Mouse (Mus musculus) liver, embryonic 16.5 days (tissue): Measurements from ENCODE around the gene Iqgap2. TPM values are rescaled to one million over a fixed set of nuclear protein-coding genes. Genes with fewer than 3 reads are reported as not detected.

ENCODE experiments used
- ATAC-seq: fragments of 200-750 bp; cut with Nextera tagmentation; 2 replicates; pipeline ENCODE4 v1.8.0; 2017; ENCODE audit warnings: low read depth, mild to moderate bottlenecking, moderate number of reproducible peaks, moderate library complexity
- H3K27ac ChIP-seq: fragments of 300-500 bp; sonication (generic); 2 replicates; pipeline ENCODE4 v1.5.1; 2014; ENCODE audit warnings: mild to moderate bottlenecking, low read length
- H3K27me3 ChIP-seq: fragments of 300-500 bp; sonication (generic); 2 replicates; pipeline ENCODE4 v1.6.1; 2014; ENCODE audit warnings: low read depth, low read length, mixed read lengths; ENCODE audit not compliant: control insufficient read depth, insufficient read depth
- H3K36me3 ChIP-seq: fragments of 300-500 bp; sonication (generic); 2 replicates; pipeline ENCODE4 v1.6.1; 2014; ENCODE audit warnings: mild to moderate bottlenecking; ENCODE audit not compliant: control insufficient read depth, insufficient read depth
- H3K4me1 ChIP-seq: fragments of 300-500 bp; sonication (generic); 2 replicates; pipeline ENCODE4 v1.6.1; 2014; ENCODE audit warnings: low read depth, low read length, mixed read lengths; ENCODE audit not compliant: control insufficient read depth
- H3K4me2 ChIP-seq: fragments of 300-500 bp; sonication (generic); 2 replicates; pipeline ENCODE4 v1.6.1; 2014; ENCODE audit warnings: low read depth, low read length, mixed read lengths
- H3K4me3 ChIP-seq: fragments of 300-500 bp; sonication (generic); 2 replicates; pipeline ENCODE4 v1.5.1; 2014; ENCODE audit warnings: low read depth, mild to moderate bottlenecking, low read length
- H3K9ac ChIP-seq: fragments of 300-500 bp; sonication (generic); 2 replicates; pipeline ENCODE4 v1.6.1; 2014; ENCODE audit warnings: low read depth, low read length
- H3K9me3 ChIP-seq: fragments of 300-500 bp; sonication (generic); replicated peaks from 2 replicates; pipeline ENCODE4 v1.6.1; 2016; ENCODE audit warnings: low read length; ENCODE audit not compliant: control insufficient read depth
- WGBS: fragments of 180-500 bp; shearing (Covaris S2); extraction: QIAGEN DNeasy Blood & Tissue Kit; methylation state at CpG from one replicate; pipeline ENCODE4 v1.1.7; 2014; ENCODE audit not compliant: insufficient replicate concordance; 5-methylcytosine and 5-hydroxymethylcytosine counted together
- polyA plus RNA-seq: library from polyadenylated mRNA; unstranded; fragments of >200 nt; fragmentation: Nextera tagmentation; extraction: Ambion mirVana; gene quantifications from 2 replicates; pipeline ENCODE4 v1.2.1, GENCODE M21; 2015

The Iqgap2 gene
- polyA plus RNA-seq, 1 experiment from 2014 or later: 20.3 TPM

DNA sequence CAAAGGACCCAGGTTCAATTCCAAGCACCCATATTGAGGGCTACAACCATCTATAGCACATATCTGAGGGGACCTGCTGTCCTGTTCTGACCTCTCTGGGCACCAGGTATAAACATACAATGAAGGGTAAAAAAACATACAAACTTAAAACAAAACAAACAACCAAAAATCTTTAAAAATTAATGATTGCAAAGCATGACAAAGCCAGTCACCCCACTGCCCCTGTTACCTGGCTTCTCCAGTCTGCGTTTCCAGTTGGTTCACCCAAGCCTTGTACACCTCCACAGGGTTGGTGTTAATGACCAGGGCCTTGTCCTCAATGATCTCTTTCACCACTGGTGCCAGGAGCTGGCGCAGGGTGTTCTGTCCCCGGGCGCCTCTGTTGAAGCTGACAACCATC is 227.9 kb downstream of the Iqgap2 start:
- H3K4me1 ChIP-seq: no peaks in the 10 kb centered on the region
- H3K9ac ChIP-seq: no peak overlapping the region
- no peak overlapping the region for H3K4me2 ChIP-seq
- WGBS: 92% methylated on average over 4 of the region's 4 CpGs
- H3K27ac ChIP-seq: no peak overlapping the region
- H3K27me3 ChIP-seq: no peaks in the 10 kb centered on the region
- H3K9me3 ChIP-seq: no peaks in the 10 kb centered on the region
- ATAC-seq: no peak
- H3K36me3 ChIP-seq: peaks cover 76% of the 10 kb centered on the region
- no peak overlapping the region for H3K4me3 ChIP-seq

DNA sequence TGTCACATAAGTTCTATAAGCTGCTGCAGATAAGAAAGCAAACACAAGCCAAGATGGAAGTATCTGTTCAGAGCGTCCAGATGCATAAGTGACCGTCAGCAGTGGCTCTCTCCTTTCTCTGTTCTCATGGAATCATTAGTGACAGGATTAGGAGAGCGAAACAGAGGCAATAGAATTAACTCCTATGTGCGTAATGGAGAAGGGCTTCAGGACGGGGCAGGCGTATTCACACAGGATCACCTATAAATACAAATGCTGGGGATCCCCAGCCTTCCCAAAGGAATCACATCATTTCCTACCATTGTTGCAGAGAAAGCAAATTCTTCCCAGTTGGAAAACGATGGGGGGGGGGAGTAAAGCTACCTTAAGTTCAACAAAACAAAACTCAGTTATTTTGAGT is 232.3 kb downstream of the Iqgap2 start:
- ATAC-seq: no peak
- no peak overlapping the region for H3K4me3 ChIP-seq
- no peaks in the 10 kb centered on the region for H3K9me3 ChIP-seq
- no peak overlapping the region for H3K4me2 ChIP-seq
- H3K4me1 ChIP-seq: peaks cover 7% of the 10 kb centered on the region
- H3K9ac ChIP-seq: no peak overlapping the region
- no peak overlapping the region for H3K27ac ChIP-seq
- peaks cover 76% of the 10 kb centered on the region for H3K36me3 ChIP-seq
- H3K27me3 ChIP-seq: no peaks in the 10 kb centered on the region
- 82% methylated on average over 7 of the region's 7 CpGs for WGBS

DNA sequence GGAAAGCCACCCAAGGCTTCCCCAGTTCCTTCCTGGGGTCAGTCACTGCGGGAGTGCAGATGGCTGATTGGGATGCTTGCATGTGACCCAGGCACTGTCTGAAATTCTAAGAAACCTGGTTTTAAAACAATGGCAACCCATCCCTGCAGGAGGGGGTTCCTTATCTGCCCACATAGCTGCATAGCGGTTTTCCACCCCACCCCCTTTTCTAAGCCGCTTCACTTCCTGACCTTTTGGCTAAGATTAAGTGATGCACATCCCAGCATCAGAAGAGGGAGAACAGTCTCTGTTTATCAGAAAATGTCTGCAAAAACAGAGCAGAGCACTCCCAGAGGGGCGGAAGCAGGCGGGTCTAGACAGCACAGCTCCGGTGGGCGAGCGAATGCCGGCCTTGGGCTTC is 234.6 kb downstream of the Iqgap2 start:
- H3K27me3 ChIP-seq: no peaks in the 10 kb centered on the region
- WGBS: 19% methylated on average over 9 of the region's 9 CpGs
- no peak overlapping the region for H3K4me2 ChIP-seq
- ATAC-seq: peak; percentile 80
- peaks cover 56% of the 10 kb centered on the region for H3K36me3 ChIP-seq
- H3K27ac ChIP-seq: peak overlapping the region; percentile 37; the same call in 1 of the 2 replicates
- H3K9me3 ChIP-seq: no peaks in the 10 kb centered on the region
- no peak overlapping the region for H3K9ac ChIP-seq
- peaks cover 7% of the 10 kb centered on the region for H3K4me1 ChIP-seq
- H3K4me3 ChIP-seq: no peak overlapping the region

DNA sequence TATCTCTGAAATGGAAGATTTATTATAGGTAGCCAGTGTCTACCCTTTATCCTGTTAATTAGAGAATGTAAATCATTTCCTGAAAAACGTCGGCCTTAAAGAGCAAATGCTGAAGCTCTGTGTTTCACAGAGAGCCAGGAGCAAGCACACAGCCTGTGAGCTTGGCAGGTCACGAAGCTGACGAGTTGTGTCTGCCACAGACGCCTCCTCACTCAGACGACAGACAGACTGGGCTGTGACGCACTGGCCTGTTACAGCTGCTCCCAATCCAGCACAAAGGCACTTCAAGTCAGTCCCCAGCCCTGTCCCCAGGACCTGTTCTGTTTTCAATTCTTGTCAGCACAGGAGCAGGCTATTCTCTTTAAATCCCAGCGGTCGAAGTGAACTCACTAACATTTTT is 236.4 kb downstream of the Iqgap2 start:
- no peak overlapping the region for H3K4me2 ChIP-seq
- no peak for ATAC-seq
- peaks cover 7% of the 10 kb centered on the region for H3K4me1 ChIP-seq
- no peak overlapping the region for H3K9ac ChIP-seq
- H3K36me3 ChIP-seq: peaks cover 40% of the 10 kb centered on the region
- H3K27ac ChIP-seq: no peak overlapping the region
- 55% methylated on average over 9 of the region's 9 CpGs for WGBS
- no peaks in the 10 kb centered on the region for H3K27me3 ChIP-seq
- no peak overlapping the region for H3K4me3 ChIP-seq
- no peaks in the 10 kb centered on the region for H3K9me3 ChIP-seq

DNA sequence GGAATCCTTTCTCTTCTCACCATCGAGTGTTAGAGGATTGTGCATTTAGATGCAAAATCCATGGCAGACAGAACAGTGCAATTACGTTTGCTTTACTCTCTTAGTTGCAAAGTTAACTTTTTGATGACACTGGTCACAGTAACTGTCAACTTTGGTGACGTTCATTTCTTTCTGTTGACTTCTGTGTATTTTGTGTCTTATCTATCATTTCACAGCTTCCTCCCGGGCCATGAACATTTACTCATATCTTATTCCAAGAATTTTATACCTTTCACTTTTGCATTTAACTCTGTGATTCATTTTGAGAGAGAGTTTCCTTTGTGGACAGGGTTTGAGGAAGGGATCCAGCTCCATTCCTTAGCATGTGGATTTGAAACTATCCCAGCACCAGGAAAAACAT is 238.0 kb downstream of the Iqgap2 start:
- ATAC-seq: no peak
- Histone ChIP-seq H3K9ac (no peak overlapping the region), H3K27ac (no peak overlapping the region), H3K4me3 (no peak overlapping the region), H3K4me2 (no peak overlapping the region), H3K27me3 (no peaks in the 10 kb centered on the region), H3K36me3 (peaks cover 25% of the 10 kb centered on the region), H3K9me3 (no peaks in the 10 kb centered on the region), H3K4me1 (peaks cover 7% of the 10 kb centered on the region)
- 32% methylated on average over 4 of the region's 4 CpGs for WGBS

DNA sequence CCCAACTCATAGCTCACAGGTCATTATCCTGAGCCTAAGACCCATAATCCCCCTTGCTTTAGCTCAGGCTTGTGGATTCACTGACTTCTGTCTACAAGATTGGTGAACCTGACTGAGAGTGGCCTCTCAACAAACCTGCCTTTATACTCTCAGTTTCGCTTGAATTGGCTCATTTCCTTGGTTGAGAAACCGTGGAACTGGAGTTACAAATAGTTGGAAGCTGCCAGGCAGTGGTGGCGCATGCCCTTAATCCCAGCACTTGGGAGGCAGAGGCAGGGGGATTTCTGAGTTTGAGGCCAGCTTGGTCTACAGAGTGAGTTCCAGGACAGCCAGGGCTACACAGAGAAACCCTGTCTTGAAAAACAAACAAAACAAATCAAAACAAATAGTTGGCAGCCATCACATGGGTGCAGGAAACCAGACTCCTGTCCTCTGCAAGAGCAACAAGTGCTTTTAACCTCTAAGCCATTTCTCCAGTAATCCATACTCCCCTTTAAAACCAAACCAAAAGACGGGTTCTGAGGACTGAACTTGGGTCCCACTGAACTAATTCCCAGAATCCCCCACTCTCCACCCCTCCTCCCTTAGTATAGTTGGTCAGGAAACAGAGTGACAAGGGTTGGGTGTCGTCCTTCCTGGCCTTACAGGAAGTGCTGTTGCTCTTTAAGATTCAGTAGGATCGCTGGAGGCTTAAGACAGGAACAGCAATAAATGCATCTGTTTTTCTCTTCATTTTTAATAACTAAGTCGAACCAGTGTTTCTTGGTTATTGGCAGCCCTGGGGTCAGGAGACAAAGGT is 239.7 kb downstream of the Iqgap2 start:
- Histone ChIP-seq H3K9ac (no peak overlapping the region), H3K4me2 (no peak overlapping the region), H3K27ac (no peak overlapping the region), H3K27me3 (no peaks in the 10 kb centered on the region), H3K9me3 (no peaks in the 10 kb centered on the region), H3K4me1 (peaks cover 1% of the 10 kb centered on the region; the same call in 1 of the 2 replicates), H3K4me3 (no peak overlapping the region), H3K36me3 (peaks cover 10% of the 10 kb centered on the region; the same call in 1 of the 2 replicates)
- WGBS: 55% methylated on average over 7 of the region's 7 CpGs
- no peak for ATAC-seq

DNA sequence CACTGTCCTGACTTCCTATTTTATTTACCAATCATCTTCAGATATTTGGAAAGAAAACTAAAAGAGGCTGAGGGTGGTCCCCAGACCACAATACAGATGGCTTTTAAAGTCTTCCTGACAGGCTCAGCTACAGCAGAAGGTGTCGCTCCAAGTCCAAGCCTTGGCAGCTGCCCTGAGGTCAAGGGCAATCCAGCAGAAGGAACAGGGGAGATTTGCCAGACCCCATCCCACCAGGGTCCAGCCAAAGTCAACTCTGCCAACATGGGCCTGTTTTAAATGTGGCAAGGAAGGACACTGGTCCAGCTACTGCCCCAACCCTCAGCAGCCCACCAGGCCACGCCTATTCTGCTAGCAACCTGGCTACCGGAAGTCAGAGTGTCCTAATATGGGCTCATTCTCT is 241.8 kb downstream of the Iqgap2 start:
- H3K4me2 ChIP-seq: no peak overlapping the region
- no peaks in the 10 kb centered on the region for H3K27me3 ChIP-seq
- no peak overlapping the region for H3K9ac ChIP-seq
- H3K4me3 ChIP-seq: no peak overlapping the region
- H3K9me3 ChIP-seq: no peaks in the 10 kb centered on the region
- WGBS: 84% methylated on average over 3 of the region's 3 CpGs
- no peak overlapping the region for H3K27ac ChIP-seq
- H3K36me3 ChIP-seq: peaks cover 12% of the 10 kb centered on the region
- ATAC-seq: no peak
- no peaks in the 10 kb centered on the region for H3K4me1 ChIP-seq

DNA sequence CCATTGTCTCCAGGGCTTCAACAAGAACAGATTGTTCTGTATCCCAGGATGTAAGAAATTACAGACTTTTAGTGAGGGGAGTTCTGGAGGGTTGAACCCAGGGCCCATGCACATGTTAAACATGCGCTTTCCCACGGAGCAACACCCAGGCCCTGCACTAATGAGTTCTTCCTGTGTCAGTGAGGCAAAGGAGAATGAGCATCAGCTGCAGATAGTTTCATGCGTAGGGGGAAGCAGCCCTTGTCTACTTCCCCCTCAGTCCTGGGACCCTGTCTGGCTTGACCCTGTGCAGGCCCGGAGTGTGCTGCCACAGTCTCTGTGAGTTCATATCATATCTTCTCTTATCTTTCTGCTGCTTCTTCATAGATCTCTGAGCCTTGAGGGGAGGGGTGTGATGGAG is 244.5 kb downstream of the Iqgap2 start:
- peaks cover 27% of the 10 kb centered on the region for H3K36me3 ChIP-seq
- peak; percentile 37; the same call in 1 of the 2 replicates for ATAC-seq
- no peaks in the 10 kb centered on the region for H3K9me3 ChIP-seq
- H3K4me1 ChIP-seq: no peaks in the 10 kb centered on the region
- H3K4me2 ChIP-seq: no peak overlapping the region
- no peak overlapping the region for H3K9ac ChIP-seq
- H3K27ac ChIP-seq: no peak overlapping the region
- 50% methylated on average over 4 of the region's 4 CpGs for WGBS
- no peaks in the 10 kb centered on the region for H3K27me3 ChIP-seq
- H3K4me3 ChIP-seq: no peak overlapping the region

DNA sequence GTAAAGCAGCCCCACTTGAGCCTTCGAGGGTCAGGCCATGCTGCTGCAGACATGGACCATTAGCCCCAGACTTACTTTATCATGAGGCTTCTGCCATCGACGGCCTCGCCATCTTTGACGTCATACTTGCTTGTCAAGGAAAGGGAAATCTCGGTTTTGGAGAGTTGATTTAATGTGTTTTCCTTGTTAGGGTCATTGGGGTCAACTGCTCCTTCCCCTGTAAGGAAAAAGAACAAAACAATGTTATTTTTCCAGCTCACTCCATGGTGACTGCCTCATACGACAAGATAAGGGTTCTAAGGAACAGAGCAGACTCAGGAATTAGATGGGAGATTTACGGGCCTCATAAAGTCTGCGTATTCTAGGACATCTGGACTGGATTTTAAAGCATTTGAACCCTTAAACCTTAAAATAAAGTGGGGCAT is 245.0 kb downstream of the Iqgap2 start:
- H3K27ac ChIP-seq: no peak overlapping the region
- H3K4me3 ChIP-seq: no peak overlapping the region

More for the DNA sequence above, 245.0 kb downstream of the Iqgap2 start:
- no peaks in the 10 kb centered on the region for H3K9me3 ChIP-seq
- no peak overlapping the region for H3K9ac ChIP-seq
- no peak overlapping the region for H3K4me2 ChIP-seq
- peaks cover 27% of the 10 kb centered on the region for H3K36me3 ChIP-seq
- no peaks in the 10 kb centered on the region for H3K4me1 ChIP-seq
- 74% methylated on average over 9 of the region's 9 CpGs for WGBS
- no peaks in the 10 kb centered on the region for H3K27me3 ChIP-seq
- ATAC-seq: no peak
